In genomic region chr16:17474091-17474490, GRCm38 (mm10) we compare ENCODE assay signal across 10 mouse cellular contexts. TPM values are rescaled to one million over a fixed set of nuclear protein-coding genes. Genes with fewer than 3 reads are reported as not detected.
A peak's percentile ranks its signal among the peaks of the same experiment; 100 is the strongest.
DNase-seq lines count a peak whose midpoint lies in the region; ATAC-seq lines count a peak whose summit lies in the region.
"Had no signal": no experiment of that assay in that cellular context is flagged by ENCODE, and none has a peak within 500 bp of the region (broad histone marks: within the 10 kb centered on the region; RNA-seq: fewer than 3 reads in every experiment).

No protein-coding gene starts in this region.

- DNase-seq in adrenal gland, adult 2 months: peak; percentile 34
- DNase-seq in adrenal gland, postnatal 25 days: no peak
- DNase-seq in left cerebral cortex, adult 18-20 months (ENCODE audit: low spot score in 2 of 2): peak; percentile 39 to 42
- no peak for DNase-seq in left cerebral cortex, adult 8-10 months (ENCODE audit: low spot score in 2 of 2)
- peak; percentile 74 for DNase-seq in brain, adult 2 months (ENCODE audit: low read depth, low spot score)
- DNase-seq in retina, postnatal 1 day: peak; percentile 50
- no peak for DNase-seq in testis, postnatal 14 days (ENCODE audit: low spot score)

- peak; percentile 54 for ATAC-seq in inflammation-experienced regulatory T-cells, adult 6 months

RNA-seq across cellular contexts. Expression of gene Aifm3, which starts 15.3 kb away (rescaled TPM):
- 1 to 10 TPM; 6.1 to 9.0 TPM for total RNA-seq in adrenal gland, adult 2 months (2021)
- 10.2 and 13.8 TPM in 2 replicates for polyA plus RNA-seq in adrenal gland, adult 2 months (2012; rRNA removed)
- total RNA-seq in adrenal gland, postnatal 25 days (2021): 9.8 and 10.2 TPM in 2 replicates
- 100 to 1,000 TPM; 129 to 153 TPM for total RNA-seq in left cerebral cortex, adult 18-20 months (2021)
- 100 to 1,000 TPM; 114 to 128 (median 122) TPM for total RNA-seq in left cerebral cortex, adult 8-10 months (2022)
- not detected for polyA plus RNA-seq in inflammation-experienced regulatory T-cells, adult 6 months (2017; shearing (Covaris generic))
- polyA plus RNA-seq: C2C12, macrophage had no signal

RNA-seq across cellular contexts. Expression of gene Crkl, which starts 22.3 kb away (rescaled TPM):
- total RNA-seq in adrenal gland, adult 2 months (2021): 10 to 100 TPM; 30.3 to 49.1 TPM
- 60.0 and 83.4 TPM in 2 replicates for polyA plus RNA-seq in adrenal gland, adult 2 months (2012; rRNA removed)
- total RNA-seq in adrenal gland, postnatal 25 days (2021): 30.2 and 33.7 TPM in 2 replicates
- 10 to 100 TPM; 37.0 to 39.8 TPM for total RNA-seq in left cerebral cortex, adult 18-20 months (2021)
- 10 to 100 TPM; 34.5 to 41.4 (median 34.8) TPM for total RNA-seq in left cerebral cortex, adult 8-10 months (2022)
- polyA plus RNA-seq in inflammation-experienced regulatory T-cells, adult 6 months (2017; shearing (Covaris generic)): 10 to 100 TPM; 18.5 to 26.2 (median 19.8) TPM

RNA-seq across cellular contexts. Expression of gene Lztr1, which starts 34.4 kb away (rescaled TPM):
- 10 to 100 TPM; 53.4 to 74.0 TPM for total RNA-seq in adrenal gland, adult 2 months (2021)
- 231 and 248 TPM in 2 replicates for polyA plus RNA-seq in adrenal gland, adult 2 months (2012; rRNA removed)
- 70.0 and 74.9 TPM in 2 replicates for total RNA-seq in adrenal gland, postnatal 25 days (2021)
- total RNA-seq in left cerebral cortex, adult 18-20 months (2021): 100 to 1,000 TPM; 161 to 171 TPM
- 100 to 1,000 TPM; 143 to 180 (median 171) TPM for total RNA-seq in left cerebral cortex, adult 8-10 months (2022)
- polyA plus RNA-seq in inflammation-experienced regulatory T-cells, adult 6 months (2017; shearing (Covaris generic)): 10 to 100 TPM; 41.0 to 66.9 (median 51.0) TPM

RNA-seq across cellular contexts. Expression of gene Thap7, which starts 56.8 kb away (rescaled TPM):
- 10 to 100 TPM; 37.7 to 41.9 TPM for total RNA-seq in adrenal gland, adult 2 months (2021)
- polyA plus RNA-seq in adrenal gland, adult 2 months (2012; rRNA removed): 137 and 144 TPM in 2 replicates
- 40.7 and 44.1 TPM in 2 replicates for total RNA-seq in adrenal gland, postnatal 25 days (2021)
- total RNA-seq in left cerebral cortex, adult 18-20 months (2021): 10 to 100 TPM; 40.0 to 45.4 TPM
- 10 to 100 TPM; 40.2 to 45.3 (median 44.4) TPM for total RNA-seq in left cerebral cortex, adult 8-10 months (2022)
- 10 to 100 TPM; 58.2 to 74.8 (median 67.4) TPM for polyA plus RNA-seq in inflammation-experienced regulatory T-cells, adult 6 months (2017; shearing (Covaris generic))

Comparison
In these comparisons a context has a peak if more than half of its experiments do, and no peak if none do; other contexts are left out.
1. DNase-seq: peak in adrenal gland, adult 2 months (single experiment), left cerebral cortex, adult 18-20 months (2 of 2), brain, adult 2 months (single experiment) and retina, postnatal 1 day (single experiment); none in adrenal gland, postnatal 25 days (single experiment), left cerebral cortex, adult 8-10 months (0 of 2) and testis, postnatal 14 days (single experiment).
2. RNA of gene Aifm3, which starts 15.3 kb away (total RNA-seq): 129 to 153 TPM in left cerebral cortex, adult 18-20 months and 114 to 128 TPM in left cerebral cortex, adult 8-10 months; 9.8 to 10.2 TPM in adrenal gland, postnatal 25 days and 6.1 to 9.0 TPM in adrenal gland, adult 2 months; every median in the first group is over 10 times any median in the second.